Mouse (Mus musculus) Patski (cell line): Measurements from ENCODE around the gene Amy1. TPM values are rescaled to one million over a fixed set of nuclear protein-coding genes. Genes with fewer than 3 reads are reported as not detected.
"Not testable (repeated sequence)": the region's sequence is repeated elsewhere in the genome, so short reads cannot be mapped to it uniquely, and the experiment has no call there.

ENCODE experiments used
- ATAC-seq: fragments of 100-300 bp; one replicate; pipeline ENCODE4 v1.8.0; 2021
- CTCF ChIA-PET: fragments of 350-600 bp; sonication (Branson Sonifier 250); formaldehyde crosslinking; loops from one replicate; lab custom pipeline; 2022; ENCODE audit warnings: inconsistent platforms; lab: Charles Lee
- POLR2A ChIA-PET: fragments of 350-600 bp; sonication (Branson Sonifier 250); formaldehyde crosslinking; loops from one replicate; lab custom pipeline; 2022; ENCODE audit warnings: antibody characterized with exemption, inconsistent platforms; lab: Charles Lee
- DNase-seq: peaks from one replicate; pipeline ENCODE4 v3.0.0-alpha.2; 2011; ENCODE audit warnings: low read depth, low spot score
- H3K27me3 ChIP-seq: fragments of 371-371 bp; one replicate; pipeline ENCODE4 v1.5.1; 2021
- CTCF ChIP-seq: fragments of 100-300 bp; IDR thresholded peaks from one replicate; pipeline ENCODE4 v1.5.1; 2021
- in situ Hi-C: fragments of 300-500 bp; cut with MboI; formaldehyde crosslinking; loops from 3 replicates; pipeline ENCODE4 v1.11.1; 2018; ENCODE audit warnings: low pct_unique_long_range_greater_than_20kb, mixed read lengths
- polyA plus RNA-seq: library from polyadenylated mRNA; unstranded; gene quantifications from one replicate; pipeline ENCODE4 v1.2.3, GENCODE M21; 2021

Gene Amy1
- polyA plus RNA-seq, 1 experiment from 2014 or later: 0.49 TPM

DNA sequence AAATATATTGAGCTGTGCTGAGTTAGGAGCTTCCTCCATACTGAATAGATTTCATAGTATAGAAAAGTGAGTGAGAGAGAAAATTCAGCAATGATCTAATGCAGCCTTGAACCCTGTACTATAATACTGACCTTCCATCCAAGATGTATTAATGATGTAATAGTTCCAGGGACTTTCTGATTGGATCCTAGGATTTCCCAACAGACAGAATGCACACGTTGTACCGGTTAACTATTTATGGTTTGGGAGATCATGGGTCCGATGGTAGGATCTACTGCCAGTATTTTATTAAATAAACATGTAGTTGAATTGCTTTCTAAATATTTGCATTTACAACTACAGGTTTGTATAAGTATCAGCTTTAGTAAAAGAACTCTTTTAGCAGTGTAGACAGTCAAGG is 34.3 kb downstream of the Amy1 start:
- ATAC-seq (no peak), DNase-seq (no peak)
- ChIA-PET CTCF (interaction anchor here (1.5 kb wide), 1 partner anchor 9 kb away, joined by 4 read pairs; no protein-coding TSS in a partner anchor), POLR2A (no interaction called here)
- peaks cover 22% of the 10 kb centered on the region for H3K27me3 ChIP-seq
- no peak for TF ChIP-seq CTCF
- in situ Hi-C loops: no loop called here

DNA sequence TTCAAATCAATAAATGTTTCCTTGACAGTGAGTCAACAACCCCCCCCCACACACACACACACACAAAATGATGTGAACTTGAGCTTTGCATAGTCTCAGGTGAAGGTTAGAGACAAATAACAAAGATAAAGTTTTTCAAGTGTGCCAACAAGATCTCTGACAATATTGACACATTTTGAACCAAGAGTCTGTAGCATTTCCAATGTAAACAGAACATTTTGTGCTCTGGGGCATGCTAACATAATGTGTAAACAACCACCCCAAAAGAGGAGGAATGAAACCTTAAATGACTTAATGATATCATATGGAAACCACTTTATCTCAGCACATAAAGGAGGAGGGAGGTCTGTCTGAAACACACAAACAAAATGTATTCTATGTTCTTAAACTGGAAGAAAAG is 66.8 kb downstream of the Amy1 start:
- ChIA-PET CTCF (no interaction called here), POLR2A (no interaction called here)
- in situ Hi-C loops: no loop called here
- H3K27me3 ChIP-seq: peaks cover 4% of the 10 kb centered on the region
- DNase-seq (no peak), ATAC-seq (no peak)
- no peak for TF ChIP-seq CTCF

DNA sequence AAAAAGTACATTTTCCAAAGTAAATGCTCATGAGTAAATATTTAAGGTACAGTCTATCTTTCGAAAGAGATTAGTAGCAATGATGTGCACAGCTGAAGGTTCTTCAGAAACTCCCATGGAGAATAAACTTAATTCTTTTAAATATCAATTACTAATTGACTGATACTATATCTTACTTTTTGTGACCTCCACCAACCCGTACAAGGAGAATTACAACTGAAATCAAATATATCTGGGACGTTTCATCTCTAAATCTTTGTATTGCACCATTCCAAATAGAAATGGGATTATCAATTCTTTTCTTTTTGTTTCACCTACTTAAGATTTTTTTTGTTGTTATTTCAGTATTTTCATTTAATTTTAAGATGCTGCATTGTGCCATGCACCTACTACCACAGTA is 74.2 kb downstream of the Amy1 start, which contains the start of gene Amy2a1:
Amy2a1 (minus strand) TSS at position 101 of the 400 bp plus-strand sequence.
- H3K27me3 ChIP-seq, POLR2A ChIA-PET, CTCF ChIA-PET, in situ Hi-C loops, ATAC-seq, DNase-seq: not testable (repeated sequence)

Other genes starting within 250 kb of the Amy1 start
- gene Amy2a1, start 74.3 kb downstream of the Amy1 start, polyA plus RNA-seq: not detected
- gene Rnpc3, start 23.4 kb upstream of the Amy1 start, polyA plus RNA-seq: 25.2 TPM